Mouse (Mus musculus) heart, adult 2 months (tissue): Measurements from ENCODE around the gene Plekha6.

Experiments used
- CTCF ChIP-seq: fragments of 200-600 bp; IDR thresholded peaks from 2 replicates; pipeline ENCODE4 v1.8.1; 2022; ENCODE audit warnings: antibody characterized with exemption, mild to moderate bottlenecking, moderate library complexity
- POLR2A ChIP-seq: fragments of 200-500 bp; IDR thresholded peaks from 2 replicates; pipeline ENCODE4 v1.6.1; 2011; ENCODE audit warnings: mild to moderate bottlenecking, low read depth, low read length, control low read depth; ENCODE audit not compliant: insufficient read depth

DNA sequence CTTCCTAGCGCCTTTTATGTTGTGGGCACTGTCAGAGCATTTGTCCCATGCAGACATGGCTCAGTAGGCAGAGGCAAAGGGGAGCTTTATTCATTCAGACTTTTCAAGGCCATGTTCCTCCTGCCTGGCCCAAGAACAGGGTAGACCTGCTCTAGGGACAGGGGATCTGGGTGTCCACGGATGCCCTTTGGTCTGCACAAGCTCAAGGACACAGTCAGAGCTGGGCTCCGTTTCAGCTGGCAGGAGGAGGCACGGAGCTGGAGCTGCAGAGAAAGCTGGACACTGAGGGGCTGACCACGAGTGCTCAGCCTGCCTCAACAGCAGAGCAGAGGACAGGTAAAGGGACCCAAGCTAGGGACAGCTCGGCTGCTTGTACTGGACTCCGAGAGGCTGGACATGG is 46.8 kb downstream of the Plekha6 start:
- TF ChIP-seq CTCF = no peak
- TF ChIP-seq POLR2A = no peak
